Mouse (Mus musculus): ENCODE results near the gene Gm49369. TPM values are rescaled to one million over a fixed set of nuclear protein-coding genes. Genes with fewer than 3 reads are reported as not detected.

Gene Gm49369
- total RNA-seq, 2 experiments from 2014 or later = 2.6 to 3.3 TPM

- DNase-seq = no peak
Measured at GRCm38 (mm10) chr7:142394261-142395190, 12.1 kb upstream of the Gm49369 start.

- DNase-seq = peak; percentile 90 to 94
Measured at GRCm38 (mm10) chr7:142393191-142393590, 10.7 kb upstream of the Gm49369 start.

- no peak for DNase-seq
Measured at GRCm38 (mm10) chr7:142391609-142392008, 9.1 kb upstream of the Gm49369 start.

GRCm38 (mm10) chr7:142391108-142391507, 8.6 kb upstream of the Gm49369 start:
- peak; percentile 54 to 69 for DNase-seq

GRCm38 (mm10) chr7:142389961-142390650, 7.6 kb upstream of the Gm49369 start:
- DNase-seq = no peak

- no peak for DNase-seq
Measured at GRCm38 (mm10) chr7:142388740-142389139, 6.3 kb upstream of the Gm49369 start.

GRCm38 (mm10) chr7:142388198-142388597, 5.7 kb upstream of the Gm49369 start:
- DNase-seq = no peak

- DNase-seq = peak; percentile 99 to 100
Measured at GRCm38 (mm10) chr7:142387419-142388148, 5.1 kb upstream of the Gm49369 start, which contains the start of gene Ctsd. Gene Ctsd, minus strand, starts transcription at chr7:142388038.

GRCm38 (mm10) chr7:142386621-142387201, 4.2 kb upstream of the Gm49369 start:
- peak; percentile 67 to 75 for DNase-seq

- no peak for DNase-seq
Measured at GRCm38 (mm10) chr7:142385742-142386403, 3.4 kb upstream of the Gm49369 start.

- no peak for DNase-seq
Measured at GRCm38 (mm10) chr7:142384306-142384705, 1.8 kb upstream of the Gm49369 start.

GRCm38 (mm10) chr7:142381175-142381574, 1.3 kb downstream of the Gm49369 start:
- DNase-seq = no peak

- no peak for DNase-seq
Measured at GRCm38 (mm10) chr7:142379186-142379585, 3.3 kb downstream of the Gm49369 start.

- no peak for DNase-seq
Measured at GRCm38 (mm10) chr7:142377233-142377925, 5.1 kb downstream of the Gm49369 start.

- DNase-seq = no peak
Measured at GRCm38 (mm10) chr7:142376096-142376495, 6.4 kb downstream of the Gm49369 start.

GRCm38 (mm10) chr7:142375261-142375724, 7.2 kb downstream of the Gm49369 start:
- DNase-seq = peak; percentile 92 to 94

GRCm38 (mm10) chr7:142374413-142375015, 8.0 kb downstream of the Gm49369 start:
- DNase-seq = no peak

GRCm38 (mm10) chr7:142373641-142374412, 8.6 kb downstream of the Gm49369 start, which contains the start of gene Ifitm10:
Gene Ifitm10, minus strand, starts transcription at chr7:142373753.
- DNase-seq = no peak

GRCm38 (mm10) chr7:142373039-142373438, 9.4 kb downstream of the Gm49369 start:
- no peak for DNase-seq
